In the genomic region with DNA sequence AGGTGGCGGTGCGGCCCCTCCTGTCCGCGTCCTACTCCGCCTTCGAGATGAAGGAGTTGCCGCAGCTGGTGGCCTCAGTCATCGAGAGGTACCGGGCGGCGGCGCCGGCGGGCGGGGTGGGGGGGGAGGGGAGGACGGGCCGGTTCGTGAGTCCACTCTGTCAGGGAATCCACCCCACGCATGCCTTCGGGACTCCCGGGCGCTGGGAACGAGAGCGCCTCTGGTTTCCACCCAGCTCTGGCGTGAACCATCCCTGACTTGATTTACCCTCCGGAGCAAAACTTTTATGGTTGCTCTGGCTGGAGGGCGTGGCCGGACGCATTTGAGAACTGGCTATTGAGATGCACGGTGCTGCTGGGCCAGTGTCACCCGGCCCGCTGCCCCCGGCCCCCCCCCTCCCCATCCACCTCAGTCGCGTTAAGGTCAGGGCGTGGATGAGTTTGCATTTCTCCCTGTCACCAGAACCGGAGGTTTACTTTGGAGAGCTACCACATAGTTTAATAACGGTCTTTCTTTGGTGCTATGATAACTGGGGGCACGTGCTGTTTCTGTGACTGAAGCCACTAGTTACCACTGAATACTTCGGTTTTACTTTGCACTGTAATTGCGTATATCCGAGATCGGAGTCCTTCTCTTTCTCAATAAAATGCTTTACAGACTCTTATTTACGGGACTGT, we compare ENCODE assay signal across 8 mouse cellular contexts. TPM values are rescaled to one million over a fixed set of nuclear protein-coding genes. Genes with fewer than 3 reads are reported as not detected.
A peak's percentile ranks its signal among the peaks of the same experiment; 100 is the strongest.
DNase-seq lines count a peak whose midpoint lies in the region; ATAC-seq and TF ChIP-seq lines count a peak whose summit lies in the region.

No protein-coding gene starts in this region.

- no peak for TF ChIP-seq POLR2A in testis, adult 2 months (IDR thresholded peaks at IDR 0.05; ENCODE audit: control insufficient read depth, low read depth, low read length)

- peaks cover 2% of the 10 kb centered on the region for H3K4me1 ChIP-seq in testis, adult 2 months (ENCODE audit: control insufficient read depth, insufficient read depth, low read length)
- H3K4me1 ChIP-seq in hindbrain, embryonic 13.5 days (replicated peaks): peaks cover 32% of the 10 kb centered on the region
- peaks cover 22% of the 10 kb centered on the region for H3K4me1 ChIP-seq in lung, embryonic 16.5 days (replicated peaks; ENCODE audit: control insufficient read depth, insufficient read depth, low read length)

- ATAC-seq in hindbrain, embryonic 13.5 days (ENCODE audit: low FRiP score): peak; percentile 84; the same call in 1 of the 2 replicates
- 0 out of 2 replicates have a peak, but pooled peaks have one; percentile 15 for ATAC-seq in lung, embryonic 16.5 days (ENCODE audit: low read depth)

- DNase-seq in testis, postnatal 14 days (ENCODE audit: low spot score): no peak
- peak; percentile 6 for DNase-seq in embryo, embryonic 10.5 days (ENCODE audit: low spot score)
- DNase-seq in splenic B cell, adult 2 months (ENCODE audit: low read depth, low spot score): peak; percentile 39
- no peak for DNase-seq in gastrocnemius, adult 18-20 months (ENCODE audit: low spot score)
- no peak for DNase-seq in left cerebral cortex, adult 18-20 months (ENCODE audit: low spot score in 2 of 2)

- H3K27ac ChIP-seq in testis, adult 2 months (ENCODE audit: control insufficient read depth, insufficient read depth, low read depth, low read length): peak overlapping the region; percentile 88
- H3K27ac ChIP-seq in hindbrain, embryonic 13.5 days: peak overlapping the region; percentile 90
- peak overlapping the region; percentile 71 for H3K27ac ChIP-seq in lung, embryonic 16.5 days (ENCODE audit: low read length)

- H3K9ac ChIP-seq in hindbrain, embryonic 13.5 days: peak overlapping the region; percentile 89
- H3K9ac ChIP-seq in lung, embryonic 16.5 days (ENCODE audit: low read length): peak overlapping the region; percentile 79

- no peaks in the 10 kb centered on the region for H3K36me3 ChIP-seq in testis, adult 2 months (ENCODE audit: control insufficient read depth, insufficient read depth, low read length)
- H3K36me3 ChIP-seq in hindbrain, embryonic 13.5 days: peaks cover 21% of the 10 kb centered on the region
- H3K36me3 ChIP-seq in lung, embryonic 16.5 days (ENCODE audit: control insufficient read depth, insufficient read depth, low read length): peaks cover 5% of the 10 kb centered on the region; the same call in 1 of the 2 replicates
- no peaks in the 10 kb centered on the region for H3K36me3 ChIP-seq in splenic B cell, adult 2 months (ENCODE audit: control insufficient read depth, insufficient read depth, low read length, poor library complexity, severe bottlenecking)

- WGBS in hindbrain, embryonic 13.5 days: 5% methylated on average over 32 of the region's 44 CpGs
- 2% methylated on average over 36 of the region's 44 CpGs for WGBS in lung, embryonic 16.5 days

- peak overlapping the region; percentile 96 for H3K4me2 ChIP-seq in hindbrain, embryonic 13.5 days
- H3K4me2 ChIP-seq in lung, embryonic 16.5 days (ENCODE audit: low read depth, low read length): peak overlapping the region; percentile 90

- TF ChIP-seq CTCF in testis, adult 2 months (IDR thresholded peaks at IDR 0.05; ENCODE audit: control insufficient read depth, insufficient read depth, insufficient replicate concordance, low read depth, low read length): no peak

- peak overlapping the region; percentile 98 for H3K4me3 ChIP-seq in testis, adult 2 months (ENCODE audit: control insufficient read depth, low read depth, low read length)
- peak overlapping the region; percentile 88 for H3K4me3 ChIP-seq in hindbrain, embryonic 13.5 days
- H3K4me3 ChIP-seq in lung, embryonic 16.5 days (ENCODE audit: low read length): peak overlapping the region; percentile 76

- H3K27me3 ChIP-seq in testis, adult 2 months (ENCODE audit: control insufficient read depth, insufficient read depth, low read length): no peaks in the 10 kb centered on the region
- H3K27me3 ChIP-seq in hindbrain, embryonic 13.5 days: no peaks in the 10 kb centered on the region
- no peaks in the 10 kb centered on the region for H3K27me3 ChIP-seq in lung, embryonic 16.5 days (ENCODE audit: control insufficient read depth, insufficient read depth, low read depth, low read length)
- no peaks in the 10 kb centered on the region for H3K27me3 ChIP-seq in splenic B cell, adult 2 months (ENCODE audit: control insufficient read depth, insufficient read depth, low read length, poor library complexity, severe bottlenecking)

- H3K9me3 ChIP-seq in hindbrain, embryonic 13.5 days: no peaks in the 10 kb centered on the region
- H3K9me3 ChIP-seq in lung, embryonic 16.5 days (ENCODE audit: control insufficient read depth, low read length): no peaks in the 10 kb centered on the region

RNA-seq across cellular contexts. Expression of a gene that starts 28.5 kb away (rescaled TPM):
- polyA plus RNA-seq in testis, adult 2 months (2012; rRNA removed): 312 and 351 TPM in 2 replicates
- 73.7 and 76.4 TPM in 2 replicates for polyA plus RNA-seq in hindbrain, embryonic 13.5 days (2015; fragmentation: Nextera tagmentation; extraction: Ambion mirVana)
- 57.7 and 59.4 TPM in 2 replicates for polyA plus RNA-seq in lung, embryonic 16.5 days (2015; fragmentation: Nextera tagmentation; extraction: Ambion mirVana)
- 100 to 1,000 TPM; 109 to 115 TPM for total RNA-seq in gastrocnemius, adult 18-20 months (2021)
- 100 to 1,000 TPM; 168 to 170 TPM for total RNA-seq in left cerebral cortex, adult 18-20 months (2021)

RNA-seq across cellular contexts. Expression of a gene that starts 28.5 kb away (rescaled TPM):
- polyA plus RNA-seq in testis, adult 2 months (2012; rRNA removed): 12.6 and 14.4 TPM in 2 replicates
- 36.2 and 42.2 TPM in 2 replicates for polyA plus RNA-seq in hindbrain, embryonic 13.5 days (2015; fragmentation: Nextera tagmentation; extraction: Ambion mirVana)
- polyA plus RNA-seq in lung, embryonic 16.5 days (2015; fragmentation: Nextera tagmentation; extraction: Ambion mirVana): 32.9 and 33.5 TPM in 2 replicates
- 10 to 100 TPM; 28.7 to 32.7 TPM for total RNA-seq in gastrocnemius, adult 18-20 months (2021)
- 10 to 100 TPM; 83.1 to 87.3 TPM for total RNA-seq in left cerebral cortex, adult 18-20 months (2021)

RNA-seq across cellular contexts. Expression of a gene that starts 28.5 kb away (rescaled TPM):
- 90.5 TPM in 2 replicates for polyA plus RNA-seq in testis, adult 2 months (2012; rRNA removed)
- polyA plus RNA-seq in hindbrain, embryonic 13.5 days (2015; fragmentation: Nextera tagmentation; extraction: Ambion mirVana): 88.1 and 97.5 TPM in 2 replicates
- 89.6 and 89.8 TPM in 2 replicates for polyA plus RNA-seq in lung, embryonic 16.5 days (2015; fragmentation: Nextera tagmentation; extraction: Ambion mirVana)
- 10 to 100 TPM; 30.5 to 31.4 TPM for total RNA-seq in gastrocnemius, adult 18-20 months (2021)
- 10 to 100 TPM; 44.3 to 47.5 TPM for total RNA-seq in left cerebral cortex, adult 18-20 months (2021)

Comparison
In these comparisons a context has a peak if more than half of its experiments do, and no peak if none do; other contexts are left out.
1. DNase-seq: peak in embryo, embryonic 10.5 days (single experiment) and splenic B cell, adult 2 months (single experiment); none in testis, postnatal 14 days (single experiment), gastrocnemius, adult 18-20 months (single experiment) and left cerebral cortex, adult 18-20 months (0 of 2).
2. Peak in every context shown above with its lines, with median percentiles within 50 percentile points of each other: H3K27ac ChIP-seq and H3K4me3 ChIP-seq.